Mouse (Mus musculus): ENCODE results near the gene Crls1.

GRCm38 (mm10) chr2:132903498-132903897, 57.0 kb downstream of the Crls1 start:
- TF ChIP-seq POLR2A (IDR thresholded peaks at IDR 0.05; ENCODE audit: extremely low read depth, insufficient read depth, low read length) (no peak), CTCF (IDR thresholded peaks at IDR 0.05; ENCODE audit: extremely low read depth, insufficient read depth, low read length) (peak; percentile 51)

Measured in cortical plate, adult 2 months (tissue).